Mouse (Mus musculus) limb, embryonic 14.5 days (tissue): ENCODE data around the gene Sf3a3. TPM values are rescaled to one million over a fixed set of nuclear protein-coding genes. Genes with fewer than 3 reads are reported as not detected.
"Not testable (repeated sequence)": the region's sequence is repeated elsewhere in the genome, so short reads cannot be mapped to it uniquely, and the experiment has no call there.

ENCODE experiments used
- ATAC-seq: fragments of 200-750 bp; cut with Nextera tagmentation; 2 replicates; pipeline ENCODE4 v1.8.0; 2017; ENCODE audit warnings: low read depth, moderate number of reproducible peaks, moderate TSS enrichment; ENCODE audit not compliant: low FRiP score
- DNase-seq: peaks from one replicate; pipeline ENCODE4 v3.0.0-alpha.2; 2015; ENCODE audit warnings: low spot score
- H3K27ac ChIP-seq: fragments of 300-500 bp; sonication (generic); replicated peaks from 2 replicates; pipeline ENCODE4 v1.5.1; 2014; ENCODE audit warnings: low read depth, mild to moderate bottlenecking, low read length, moderate library complexity, mixed read lengths
- H3K27me3 ChIP-seq: fragments of 300-500 bp; sonication (generic); 2 replicates; pipeline ENCODE4 v1.6.1; 2014; ENCODE audit warnings: low read length, mixed read lengths; ENCODE audit not compliant: control insufficient read depth, insufficient read depth
- H3K36me3 ChIP-seq: fragments of 300-500 bp; sonication (generic); 2 replicates; pipeline ENCODE4 v1.6.1; 2014; ENCODE audit warnings: mild to moderate bottlenecking, low read length, moderate library complexity, mixed read lengths; ENCODE audit not compliant: control insufficient read depth, insufficient read depth
- H3K4me1 ChIP-seq: fragments of 300-500 bp; sonication (generic); 2 replicates; pipeline ENCODE4 v1.6.1; 2014; ENCODE audit warnings: antibody characterized with exemption, low read length, mixed read lengths; ENCODE audit not compliant: control insufficient read depth, insufficient read depth
- H3K4me2 ChIP-seq: fragments of 300-500 bp; sonication (generic); replicated peaks from 2 replicates; pipeline ENCODE4 v1.6.1; 2014; ENCODE audit warnings: low read depth, mild to moderate bottlenecking, low read length, moderate library complexity; ENCODE audit not compliant: severe bottlenecking
- H3K4me3 ChIP-seq: fragments of 300-500 bp; sonication (generic); replicated peaks from 2 replicates; pipeline ENCODE4 v1.5.1; 2014; ENCODE audit warnings: low read length
- H3K9ac ChIP-seq: fragments of 300-500 bp; sonication (generic); 2 replicates; pipeline ENCODE4 v1.6.1; 2014; ENCODE audit warnings: mild to moderate bottlenecking, low read depth, low read length, moderate library complexity; ENCODE audit not compliant: severe bottlenecking
- H3K9me3 ChIP-seq: fragments of 300-500 bp; sonication (generic); 2 replicates; pipeline ENCODE4 v1.6.1; 2016; ENCODE audit warnings: low read length; ENCODE audit not compliant: control insufficient read depth
- POLR2A ChIP-seq: fragments of 200-500 bp; IDR thresholded peaks from 2 replicates; pipeline ENCODE4 v1.8.0; 2012; ENCODE audit warnings: inconsistent platforms, mild to moderate bottlenecking, moderate library complexity, borderline replicate concordance; ENCODE audit not compliant: insufficient read depth, insufficient read length; ENCODE audit errors: extremely low read depth
- WGBS: fragments of 180-500 bp; shearing (Covaris S2); extraction: QIAGEN DNeasy Blood & Tissue Kit; methylation state at CpG from one replicate; pipeline ENCODE4 v1.1.7; 2014; 5-methylcytosine and 5-hydroxymethylcytosine counted together
- polyA plus RNA-seq, 2 experiments: library from polyadenylated mRNA; depleted of rRNA in 1 of 2; stranded (reverse) in 1 of 2; unstranded in 1 of 2; fragments of >200 nt; fragmentation: Nextera tagmentation in 1 of 2; extraction: Ambion mirVana in 1 of 2; gene quantifications; 2 replicates each; pipeline versions ENCODE4 v1.2.1 to v1.2.3; 2012 to 2014

The Sf3a3 gene
- polyA plus RNA-seq, 2 experiments: 78.6 to 122 TPM

DNA sequence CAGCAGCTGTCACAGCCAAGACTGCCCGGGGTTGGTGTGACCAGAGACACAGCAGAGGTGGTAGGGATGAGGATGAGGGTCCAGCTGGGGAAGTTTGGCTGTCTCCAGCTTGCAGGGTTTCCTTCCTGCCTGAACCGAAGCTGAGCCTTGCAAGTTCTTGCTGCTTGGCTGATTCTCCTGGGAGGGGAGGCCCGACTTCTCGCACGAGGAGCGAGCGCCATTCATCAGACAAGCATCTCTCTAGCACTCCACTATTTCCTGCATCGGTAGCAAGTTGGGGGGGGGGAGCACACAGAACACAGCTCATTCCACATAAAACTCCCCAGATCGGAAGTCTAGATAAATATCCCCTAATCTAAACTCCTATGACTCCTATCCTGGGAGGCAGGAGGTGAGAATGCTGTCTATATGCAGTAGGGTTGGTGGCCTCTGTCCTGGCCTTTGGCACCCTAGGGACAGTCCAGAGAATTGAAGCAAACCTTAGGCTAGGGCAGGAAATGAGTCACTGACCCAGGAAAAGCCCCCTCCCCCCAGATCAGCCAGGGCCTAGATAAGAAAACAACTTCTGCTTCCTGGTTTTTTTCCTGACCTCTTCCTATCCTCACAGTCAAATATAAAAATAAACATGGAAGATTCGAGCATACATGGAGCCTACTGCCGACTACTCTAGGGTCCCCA, 9.6 kb upstream of the Sf3a3 start:
- peak overlapping the region; percentile 75 for H3K4me2 ChIP-seq
- H3K27me3 ChIP-seq: no peaks in the 10 kb centered on the region
- H3K4me1 ChIP-seq: peaks cover 56% of the 10 kb centered on the region
- no peaks in the 10 kb centered on the region for H3K9me3 ChIP-seq
- ATAC-seq: no peak
- DNase-seq: peak; percentile 53
- peak overlapping the region; percentile 92 for H3K27ac ChIP-seq
- peaks cover 21% of the 10 kb centered on the region for H3K36me3 ChIP-seq
- no peak for TF ChIP-seq POLR2A
- 16% methylated on average over 11 of the region's 11 CpGs for WGBS
- peak overlapping the region; percentile 48 for H3K9ac ChIP-seq
- H3K4me3 ChIP-seq: 0 out of 2 replicates have a peak overlapping the region, but pooled peaks have one; percentile 20

DNA sequence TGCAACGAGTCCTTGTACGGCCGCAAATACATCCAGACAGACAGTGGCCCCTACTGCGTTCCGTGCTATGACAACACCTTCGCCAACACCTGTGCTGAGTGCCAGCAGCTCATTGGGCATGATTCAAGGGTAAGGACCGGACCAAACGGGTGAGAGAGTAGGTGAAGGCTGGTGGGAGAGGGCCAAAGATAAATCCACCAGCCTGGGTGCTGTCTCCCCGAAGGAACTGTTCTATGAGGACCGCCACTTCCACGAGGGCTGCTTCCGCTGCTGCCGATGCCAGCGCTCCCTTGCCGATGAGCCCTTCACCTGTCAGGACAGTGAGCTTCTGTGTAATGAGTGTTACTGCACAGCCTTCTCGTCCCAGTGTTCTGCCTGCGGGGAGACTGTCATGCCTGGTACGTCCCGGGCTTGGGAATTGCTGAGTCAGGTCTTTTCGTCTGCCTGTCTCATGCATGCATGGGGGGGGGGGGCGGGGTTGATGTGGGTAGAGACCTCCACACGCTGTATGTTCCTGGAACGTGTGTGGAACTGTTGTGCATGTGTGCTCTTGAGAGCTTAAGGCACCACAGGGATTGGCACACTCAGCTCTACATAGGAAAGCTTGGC, 8.8 kb upstream of the Sf3a3 start:
- no peak overlapping the region for H3K4me3 ChIP-seq
- H3K9ac ChIP-seq: no peak overlapping the region
- no peak for TF ChIP-seq POLR2A
- peaks cover 60% of the 10 kb centered on the region for H3K4me1 ChIP-seq
- H3K36me3 ChIP-seq: peaks cover 21% of the 10 kb centered on the region
- WGBS: 86% methylated on average over 23 of the region's 23 CpGs
- H3K4me2 ChIP-seq: no peak overlapping the region
- DNase-seq (no peak), ATAC-seq (no peak)
- H3K27me3 ChIP-seq: no peaks in the 10 kb centered on the region
- H3K9me3 ChIP-seq: no peaks in the 10 kb centered on the region
- no peak overlapping the region for H3K27ac ChIP-seq

DNA sequence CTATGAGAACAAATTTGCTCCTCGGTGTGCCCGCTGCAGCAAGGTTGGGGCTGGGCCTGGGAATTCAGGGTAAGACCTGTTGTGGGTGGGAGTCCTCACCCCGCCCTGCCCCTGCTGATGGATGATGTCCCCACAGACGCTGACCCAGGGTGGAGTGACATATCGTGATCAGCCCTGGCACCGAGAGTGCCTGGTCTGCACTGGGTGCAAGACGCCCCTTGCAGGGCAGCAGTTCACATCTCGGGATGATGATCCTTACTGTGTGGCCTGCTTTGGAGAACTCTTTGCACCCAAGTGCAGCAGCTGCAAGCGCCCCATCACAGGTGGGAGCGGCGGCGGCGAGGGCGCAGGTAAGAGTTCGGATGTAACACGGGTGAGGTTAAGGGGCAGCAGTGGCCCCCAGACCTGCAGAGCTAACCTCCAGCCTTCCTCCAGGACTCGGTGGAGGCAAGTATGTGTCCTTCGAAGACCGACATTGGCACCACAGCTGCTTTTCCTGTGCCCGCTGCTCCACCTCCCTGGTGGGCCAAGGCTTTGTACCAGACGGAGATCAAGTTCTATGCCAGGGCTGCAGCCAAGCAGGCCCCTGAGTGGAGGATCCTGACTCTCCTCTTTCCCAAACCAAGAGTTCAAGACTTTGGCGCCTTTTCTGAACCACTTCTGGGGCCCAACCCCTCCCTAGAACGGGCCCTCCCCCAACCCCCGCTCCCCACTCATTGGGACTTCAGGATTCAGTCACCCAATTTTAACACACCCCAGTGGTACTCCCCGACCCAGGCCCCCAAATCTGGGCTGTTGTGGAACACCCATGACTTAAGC, 7.0 kb upstream of the Sf3a3 start:
- not testable (repeated sequence) for H3K4me3 ChIP-seq, ATAC-seq, H3K9ac ChIP-seq, H3K9me3 ChIP-seq, H3K4me2 ChIP-seq, DNase-seq, H3K27me3 ChIP-seq
- Histone ChIP-seq H3K27ac (peak overlapping the region; percentile 92), H3K4me1 (peaks cover 52% of the 10 kb centered on the region), H3K36me3 (peaks cover 21% of the 10 kb centered on the region)
- WGBS: 81% methylated on average over 25 of the region's 25 CpGs

DNA sequence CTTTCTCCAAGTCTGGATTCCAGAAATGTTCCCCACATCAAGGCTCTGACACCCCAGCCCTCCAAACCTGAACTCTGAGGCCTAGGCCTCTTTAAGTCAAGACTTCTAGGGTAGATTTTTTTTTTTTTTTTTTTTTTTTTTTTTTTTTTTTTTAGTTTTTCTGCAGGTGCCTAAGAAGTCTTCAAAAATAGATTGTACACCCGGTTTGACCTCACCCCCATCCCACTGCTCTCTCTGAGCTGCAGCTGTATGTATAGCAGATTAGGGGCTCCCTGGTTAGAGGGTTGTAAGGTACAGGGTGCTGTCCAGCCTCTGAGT, 6.4 kb upstream of the Sf3a3 start:
- not testable (repeated sequence) for H3K27me3 ChIP-seq, ATAC-seq, H3K9me3 ChIP-seq, DNase-seq, H3K9ac ChIP-seq
- Histone ChIP-seq H3K4me3 (0 out of 2 replicates have a peak overlapping the region, but pooled peaks have one; percentile 29), H3K4me1 (peaks cover 49% of the 10 kb centered on the region), H3K4me2 (peak overlapping the region; percentile 54), H3K27ac (peak overlapping the region; percentile 92), H3K36me3 (peaks cover 21% of the 10 kb centered on the region)
- WGBS: 17% methylated on average over 1 of the region's 1 CpGs

DNA sequence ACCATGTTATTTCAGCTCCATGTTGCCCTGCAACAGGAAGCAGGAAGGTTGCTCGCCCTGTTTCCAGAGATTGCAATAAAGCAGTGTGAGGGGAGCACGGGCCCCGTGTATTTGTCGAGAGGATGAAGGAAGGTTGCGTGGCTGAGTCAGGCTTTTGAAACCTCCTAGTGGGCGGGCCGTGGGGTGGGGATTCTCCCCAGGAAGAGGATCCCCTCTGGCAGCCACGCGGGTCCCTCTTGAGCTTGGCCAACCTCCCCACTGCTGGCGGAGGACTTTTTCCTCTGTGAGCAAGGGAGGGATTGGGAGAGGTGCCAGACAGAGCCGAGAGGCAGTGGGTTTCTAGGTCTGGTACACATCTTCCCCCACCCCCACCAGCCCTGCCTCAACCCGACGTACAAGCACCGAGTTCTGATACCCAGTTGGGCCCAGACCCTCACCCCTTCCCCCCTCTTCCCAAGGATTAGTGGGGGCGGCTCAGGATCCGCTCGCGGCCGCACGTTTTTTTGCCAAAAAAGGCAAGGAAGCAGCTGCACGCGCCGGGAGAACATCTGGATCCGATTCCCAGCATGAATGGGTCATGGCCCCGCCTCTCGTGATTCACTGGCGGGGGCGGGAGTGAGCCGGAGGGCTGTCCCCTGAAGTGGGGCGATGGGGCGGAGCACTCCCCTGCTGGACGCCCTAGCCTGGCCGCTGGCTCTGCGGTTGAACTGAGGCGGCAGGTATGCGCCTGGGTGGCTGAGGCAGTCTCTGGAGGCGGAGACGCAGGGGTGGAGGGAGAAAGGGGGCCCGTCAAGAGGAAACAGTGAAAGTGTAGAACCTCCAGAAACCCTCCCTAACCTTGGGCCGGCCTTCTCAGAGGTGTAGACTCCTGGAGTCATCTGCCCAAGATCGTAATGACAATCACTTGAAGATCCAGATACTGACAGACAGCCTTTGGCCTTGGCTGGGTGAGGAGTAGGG, 5.8 kb upstream of the Sf3a3 start:
- 0 out of 2 replicates have a peak, but pooled peaks have one; percentile 28 for TF ChIP-seq POLR2A
- H3K27me3 ChIP-seq: no peaks in the 10 kb centered on the region
- H3K4me2 ChIP-seq: peak overlapping the region; percentile 54
- H3K36me3 ChIP-seq: peaks cover 21% of the 10 kb centered on the region
- under 1% methylated on average over 41 of the region's 41 CpGs for WGBS
- H3K27ac ChIP-seq: peak overlapping the region; percentile 92
- H3K4me1 ChIP-seq: peaks cover 43% of the 10 kb centered on the region
- H3K9ac ChIP-seq: peak overlapping the region; percentile 44
- DNase-seq (peak; percentile 97), ATAC-seq (peak; percentile 90)
- no peaks in the 10 kb centered on the region for H3K9me3 ChIP-seq
- H3K4me3 ChIP-seq: peak overlapping the region; percentile 29
